Mouse (Mus musculus) midbrain, embryonic 13.5 days (tissue): Measurements from ENCODE around the gene Tlx1. TPM values are rescaled to one million over a fixed set of nuclear protein-coding genes. Genes with fewer than 3 reads are reported as not detected.

Experiments used
- ATAC-seq: fragments of 200-750 bp; cut with Nextera tagmentation; 2 replicates; pipeline ENCODE4 v1.8.0; 2017; ENCODE audit warnings: mild to moderate bottlenecking, moderate TSS enrichment, moderate library complexity
- H3K27ac ChIP-seq: fragments of 300-500 bp; sonication (generic); 2 replicates; pipeline ENCODE4 v1.5.1; 2015; ENCODE audit warnings: inconsistent platforms, mild to moderate bottlenecking, moderate library complexity
- H3K27me3 ChIP-seq: fragments of 300-500 bp; sonication (generic); 2 replicates; pipeline ENCODE4 v1.6.1; 2015; ENCODE audit warnings: mild to moderate bottlenecking, inconsistent platforms
- H3K36me3 ChIP-seq: fragments of 300-500 bp; sonication (generic); 2 replicates; pipeline ENCODE4 v1.6.1; 2015; ENCODE audit warnings: mild to moderate bottlenecking, inconsistent platforms
- H3K4me1 ChIP-seq: fragments of 300-500 bp; sonication (generic); replicated peaks from 2 replicates; pipeline ENCODE4 v1.6.1; 2015; ENCODE audit warnings: inconsistent platforms
- H3K4me2 ChIP-seq: fragments of 300-500 bp; sonication (generic); replicated peaks from 2 replicates; pipeline ENCODE4 v1.6.1; 2015; ENCODE audit warnings: moderate library complexity, mild to moderate bottlenecking, inconsistent platforms
- H3K4me3 ChIP-seq: fragments of 300-500 bp; sonication (generic); replicated peaks from 2 replicates; pipeline ENCODE4 v1.5.1; 2015; ENCODE audit warnings: mild to moderate bottlenecking, inconsistent platforms
- H3K9ac ChIP-seq: fragments of 300-500 bp; sonication (generic); replicated peaks from 2 replicates; pipeline ENCODE4 v1.6.1; 2015; ENCODE audit warnings: mild to moderate bottlenecking, inconsistent platforms
- H3K9me3 ChIP-seq: fragments of 300-500 bp; sonication (generic); 2 replicates; pipeline ENCODE4 v1.6.1; 2016; ENCODE audit warnings: mild to moderate bottlenecking, inconsistent platforms
- whole genome bisulfite sequencing: fragments of 180-500 bp; shearing (Covaris S2); methylation state at CpG from one replicate; pipeline ENCODE4 v1.1.7; 2015; 5-methylcytosine and 5-hydroxymethylcytosine counted together
- polyA plus RNA-seq: library from polyadenylated mRNA; unstranded; fragments of >200 nt; fragmentation: Nextera tagmentation; extraction: Ambion mirVana; gene quantifications from 2 replicates; pipeline ENCODE4 v1.2.1, GENCODE M21; 2015

The Tlx1 gene
- 0.07 TPM in 1 of 2 replicates, not detected in the other for polyA plus RNA-seq

- Histone ChIP-seq H3K9me3 (no peaks in the 10 kb centered on the region), H3K4me2 (peak within 1 kb of the TSS; percentile 49), H3K36me3 (no peaks in the 10 kb centered on the region), H3K4me3 (peak within 1 kb of the TSS; percentile 23), H3K9ac (no peak within 1 kb of the TSS), H3K4me1 (peaks cover 20% of the 10 kb centered on the region), H3K27ac (no peak within 1 kb of the TSS), H3K27me3 (peaks cover 99% of the 10 kb centered on the region)
- WGBS: under 1% methylated on average over 57 of the region's 61 CpGs
- 0 out of 2 replicates have a peak, but pooled peaks have one; percentile 27 for ATAC-seq
These were observed at the start of gene Tlx1 for GRCm38 (mm10) chr19:45150490-45151181. Tlx1 (plus strand) TSS chr19:45150680.

GRCm38 (mm10) chr19:45105591-45105990 is 44.9 kb upstream of the Tlx1 start:
- H3K4me2 ChIP-seq: no peak overlapping the region
- H3K9me3 ChIP-seq: no peaks in the 10 kb centered on the region
- H3K4me1 ChIP-seq: peaks cover 8% of the 10 kb centered on the region; the same call in 1 of the 2 replicates
- peaks cover 24% of the 10 kb centered on the region for H3K27me3 ChIP-seq
- 58% methylated on average over 1 of the region's 1 CpGs for WGBS
- H3K27ac ChIP-seq: no peak overlapping the region
- no peak for ATAC-seq
- H3K36me3 ChIP-seq: no peaks in the 10 kb centered on the region
- H3K4me3 ChIP-seq: no peak overlapping the region
- no peak overlapping the region for H3K9ac ChIP-seq

GRCm38 (mm10) chr19:45106689-45107088 is 43.8 kb upstream of the Tlx1 start:
- Histone ChIP-seq H3K9me3 (no peaks in the 10 kb centered on the region), H3K36me3 (no peaks in the 10 kb centered on the region), H3K4me3 (no peak overlapping the region), H3K27me3 (peaks cover 20% of the 10 kb centered on the region), H3K4me1 (peaks cover 8% of the 10 kb centered on the region; the same call in 1 of the 2 replicates), H3K4me2 (no peak overlapping the region), H3K27ac (no peak overlapping the region), H3K9ac (no peak overlapping the region)
- no peak for ATAC-seq
- 56% methylated on average over 6 of the region's 6 CpGs for WGBS

- H3K27me3 ChIP-seq: peaks cover 5% of the 10 kb centered on the region
These were observed 39.8 kb upstream of the Tlx1 start for GRCm38 (mm10) chr19:45110681-45111080.

GRCm38 (mm10) chr19:45112444-45112843 is 38.0 kb upstream of the Tlx1 start:
- no peak overlapping the region for H3K4me3 ChIP-seq
- no peaks in the 10 kb centered on the region for H3K9me3 ChIP-seq
- no peak for ATAC-seq
- H3K27ac ChIP-seq: no peak overlapping the region
- 86% methylated on average over 6 of the region's 6 CpGs for WGBS
- peaks cover 8% of the 10 kb centered on the region for H3K27me3 ChIP-seq
- no peak overlapping the region for H3K9ac ChIP-seq
- H3K4me2 ChIP-seq: no peak overlapping the region
- peaks cover 10% of the 10 kb centered on the region for H3K4me1 ChIP-seq
- no peaks in the 10 kb centered on the region for H3K36me3 ChIP-seq

More at GRCm38 (mm10) chr19:45110681-45111080, 39.8 kb upstream of the Tlx1 start:
- Histone ChIP-seq H3K4me3 (no peak overlapping the region), H3K4me2 (no peak overlapping the region), H3K27ac (no peak overlapping the region), H3K36me3 (no peaks in the 10 kb centered on the region), H3K9ac (no peak overlapping the region), H3K9me3 (no peaks in the 10 kb centered on the region), H3K4me1 (peaks cover 10% of the 10 kb centered on the region)
- ATAC-seq: no peak
- 81% methylated on average over 8 of the region's 8 CpGs for whole genome bisulfite sequencing

GRCm38 (mm10) chr19:45113791-45114460 is 36.6 kb upstream of the Tlx1 start:
- 2% methylated on average over 18 of the region's 18 CpGs for WGBS
- Histone ChIP-seq H3K27ac (no peak overlapping the region), H3K4me3 (no peak overlapping the region), H3K9me3 (no peaks in the 10 kb centered on the region), H3K27me3 (peaks cover 15% of the 10 kb centered on the region), H3K4me2 (peak overlapping the region; percentile 23), H3K9ac (no peak overlapping the region), H3K4me1 (peaks cover 10% of the 10 kb centered on the region), H3K36me3 (no peaks in the 10 kb centered on the region)
- ATAC-seq: no peak

GRCm38 (mm10) chr19:45114772-45115171 is 35.7 kb upstream of the Tlx1 start:
- H3K27me3 ChIP-seq: peaks cover 15% of the 10 kb centered on the region
- WGBS: 40% methylated on average over 2 of the region's 3 CpGs
- H3K9me3 ChIP-seq: no peaks in the 10 kb centered on the region
- H3K4me3 ChIP-seq: no peak overlapping the region
- no peaks in the 10 kb centered on the region for H3K36me3 ChIP-seq
- ATAC-seq: no peak
- H3K4me1 ChIP-seq: peaks cover 10% of the 10 kb centered on the region
- H3K9ac ChIP-seq: no peak overlapping the region
- no peak overlapping the region for H3K4me2 ChIP-seq
- no peak overlapping the region for H3K27ac ChIP-seq

- Histone ChIP-seq H3K4me1 (peaks cover 10% of the 10 kb centered on the region), H3K27me3 (peaks cover 15% of the 10 kb centered on the region; the same call in 1 of the 2 replicates), H3K9ac (no peak overlapping the region), H3K36me3 (no peaks in the 10 kb centered on the region), H3K27ac (no peak overlapping the region), H3K9me3 (no peaks in the 10 kb centered on the region), H3K4me2 (no peak overlapping the region), H3K4me3 (no peak overlapping the region)
- no peak for ATAC-seq
- 59% methylated on average over 1 of the region's 1 CpGs for WGBS
These were observed 33.7 kb upstream of the Tlx1 start for GRCm38 (mm10) chr19:45116798-45117197.

- H3K36me3 ChIP-seq: no peaks in the 10 kb centered on the region
- ATAC-seq: no peak
- H3K4me1 ChIP-seq: peaks cover 9% of the 10 kb centered on the region
- no peak overlapping the region for H3K9ac ChIP-seq
- no peak overlapping the region for H3K4me2 ChIP-seq
- H3K9me3 ChIP-seq: no peaks in the 10 kb centered on the region
- H3K27me3 ChIP-seq: peaks cover 61% of the 10 kb centered on the region
- WGBS: 18% methylated on average over 14 of the region's 14 CpGs
- no peak overlapping the region for H3K27ac ChIP-seq
- H3K4me3 ChIP-seq: no peak overlapping the region
These were observed 18.4 kb upstream of the Tlx1 start for GRCm38 (mm10) chr19:45131966-45132628.

GRCm38 (mm10) chr19:45142531-45142930 is 7.9 kb upstream of the Tlx1 start:
- WGBS: 5% methylated on average over 3 of the region's 3 CpGs
- Histone ChIP-seq H3K27ac (no peak overlapping the region), H3K9ac (no peak overlapping the region), H3K4me1 (peaks cover 12% of the 10 kb centered on the region), H3K36me3 (no peaks in the 10 kb centered on the region), H3K4me2 (no peak overlapping the region), H3K9me3 (no peaks in the 10 kb centered on the region), H3K27me3 (peaks cover 98% of the 10 kb centered on the region), H3K4me3 (no peak overlapping the region)
- ATAC-seq: no peak

GRCm38 (mm10) chr19:45143214-45143895 is 7.1 kb upstream of the Tlx1 start:
- Histone ChIP-seq H3K9ac (no peak overlapping the region), H3K36me3 (no peaks in the 10 kb centered on the region), H3K27me3 (peaks cover 100% of the 10 kb centered on the region), H3K4me3 (peak overlapping the region; percentile 27), H3K27ac (no peak overlapping the region), H3K4me1 (peaks cover 12% of the 10 kb centered on the region), H3K9me3 (no peaks in the 10 kb centered on the region), H3K4me2 (peak overlapping the region; percentile 48)
- WGBS: 1% methylated on average over 35 of the region's 46 CpGs
- peak; percentile 85 for ATAC-seq
